Mouse (Mus musculus): Measurements from ENCODE around the gene Rab28.

- TF ChIP-seq CTCF (IDR thresholded peaks at IDR 0.05; ENCODE audit: insufficient read depth, low read length) = no peak
- TF ChIP-seq POLR2A (IDR thresholded peaks at IDR 0.05; ENCODE audit: borderline replicate concordance, extremely low read depth, low read depth, low read length) = no peak
Measured at GRCm38 (mm10) chr5:41706777-41707114, 1.2 kb downstream of the Rab28 start.

All from lung, adult 2 months (tissue).